Mouse (Mus musculus) regulatory T cell (primary cell): ENCODE results near the gene Fis1.
"Not testable (repeated sequence)": the region's sequence is repeated elsewhere in the genome, so short reads cannot be mapped to it uniquely, and the experiment has no call there.

Experiments used
- in situ Hi-C: fragments of 300-600 bp; cut with MboI, MseI; formaldehyde crosslinking; loops from one replicate; pipeline ENCODE4 v1.15.1; 2025; ENCODE audit warnings: high pct_unique_total_duplicates

Gene Fis1

DNA sequence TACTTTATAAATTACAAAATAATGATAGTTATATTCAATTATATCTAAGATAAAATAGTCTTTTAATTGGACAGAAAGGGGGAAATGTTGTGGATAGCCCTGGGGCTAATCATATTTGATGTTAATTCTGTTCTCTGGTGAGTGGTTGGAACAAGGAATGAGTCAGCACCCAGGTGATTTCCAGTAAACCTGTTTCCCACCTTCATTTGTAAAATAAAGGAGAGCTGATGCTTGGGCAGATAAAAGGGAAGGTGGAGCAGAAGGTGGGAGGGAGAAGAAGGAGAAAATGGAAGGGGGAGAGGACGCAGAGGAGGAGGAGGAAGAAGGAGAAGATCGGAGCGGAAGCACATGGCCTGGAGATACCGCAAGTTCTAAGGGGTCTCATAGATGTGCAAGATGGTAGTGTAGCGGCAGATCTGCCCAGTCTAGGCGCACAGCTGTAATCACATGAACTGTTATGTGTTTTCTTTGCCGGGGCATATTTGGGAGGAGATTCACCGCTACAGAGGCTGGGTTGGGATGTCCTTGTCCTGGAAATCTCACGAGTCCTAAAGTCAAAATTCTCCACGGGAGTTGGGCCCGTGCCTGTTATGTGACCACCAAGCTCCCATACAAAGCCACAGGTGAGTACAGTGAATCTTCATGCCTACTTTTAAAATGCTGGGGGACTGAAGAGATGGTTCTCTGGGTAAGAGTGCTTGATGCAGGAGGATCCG, 12.1 kb upstream of the Fis1 start:
- in situ Hi-C loops, result no loop called here

DNA sequence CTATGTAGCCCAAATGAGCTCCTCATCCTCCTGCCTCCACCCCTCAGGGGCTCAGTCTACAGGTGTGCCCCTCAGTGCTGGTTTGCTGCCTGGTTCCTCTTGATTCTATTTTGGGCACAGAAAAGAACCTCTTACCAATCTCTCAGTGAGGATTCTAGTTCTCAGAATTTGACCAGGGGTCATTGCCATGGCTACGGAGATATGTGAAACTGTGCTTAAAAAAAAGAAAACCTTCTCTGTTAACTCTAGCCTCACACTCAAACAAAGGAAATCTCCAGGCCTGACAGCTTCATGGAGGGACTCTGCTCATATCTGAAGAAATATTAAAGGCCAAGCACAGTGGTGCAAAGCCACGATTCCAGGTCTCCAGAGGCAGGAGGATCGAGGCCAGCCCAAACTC, 10.3 kb upstream of the Fis1 start:
- in situ Hi-C loops, result no loop called here

GRCm38 (mm10) chr5:136943382-136943781, 9.7 kb upstream of the Fis1 start:
- in situ Hi-C loops, result no loop called here

DNA sequence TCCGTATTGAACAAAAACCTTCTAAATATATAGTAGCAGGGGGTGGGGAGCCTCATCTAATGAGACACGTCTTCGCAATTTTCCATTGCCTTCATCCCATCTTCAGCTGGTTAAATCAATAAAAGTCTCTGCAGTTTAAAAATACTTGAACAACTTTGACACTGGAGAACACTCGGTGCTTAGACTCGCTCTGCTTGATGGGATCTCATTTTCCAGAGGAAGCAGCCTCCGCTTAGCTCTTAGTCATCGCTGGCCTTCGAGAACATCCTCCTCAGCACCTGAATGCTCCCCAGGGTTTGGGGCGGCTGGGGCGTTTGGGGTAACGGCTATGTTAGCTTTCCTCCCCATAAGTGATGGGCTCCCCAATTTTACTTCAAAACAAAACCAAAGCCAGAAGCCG, 8.0 kb upstream of the Fis1 start:
- in situ Hi-C loops, result no loop called here

DNA sequence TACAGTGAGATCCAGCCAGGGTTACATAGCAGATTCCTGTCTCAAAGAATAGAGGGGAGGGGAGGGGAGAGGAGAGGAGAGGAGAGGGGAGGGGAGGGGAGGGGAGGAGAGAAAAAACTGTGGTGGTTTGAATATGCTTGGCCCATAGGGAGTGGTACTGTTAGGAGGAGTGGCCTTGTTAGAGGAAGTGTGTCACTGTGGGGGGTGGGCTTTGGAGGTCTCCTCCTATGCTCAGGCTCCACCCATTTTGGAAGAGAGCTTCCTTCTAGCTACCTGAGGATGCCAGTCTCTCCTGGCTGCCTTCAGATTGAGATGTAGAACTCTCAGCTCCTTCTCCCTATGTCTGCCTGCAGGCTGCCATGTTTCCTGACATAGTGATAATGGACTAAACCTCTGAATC, 5.2 kb upstream of the Fis1 start:
- in situ Hi-C loops, result no loop called here

GRCm38 (mm10) chr5:136949551-136950336, 3.3 kb upstream of the Fis1 start:
- in situ Hi-C loops, result not testable (repeated sequence)

GRCm38 (mm10) chr5:136950521-136950920, 2.6 kb upstream of the Fis1 start:
- in situ Hi-C loops, result no loop called here

- in situ Hi-C loops, result no loop called here
Measured at GRCm38 (mm10) chr5:136952153-136952552, 922 bp upstream of the Fis1 start.

GRCm38 (mm10) chr5:136953440-136953951, 421 bp downstream of the Fis1 start:
- in situ Hi-C loops, result no loop called here

DNA sequence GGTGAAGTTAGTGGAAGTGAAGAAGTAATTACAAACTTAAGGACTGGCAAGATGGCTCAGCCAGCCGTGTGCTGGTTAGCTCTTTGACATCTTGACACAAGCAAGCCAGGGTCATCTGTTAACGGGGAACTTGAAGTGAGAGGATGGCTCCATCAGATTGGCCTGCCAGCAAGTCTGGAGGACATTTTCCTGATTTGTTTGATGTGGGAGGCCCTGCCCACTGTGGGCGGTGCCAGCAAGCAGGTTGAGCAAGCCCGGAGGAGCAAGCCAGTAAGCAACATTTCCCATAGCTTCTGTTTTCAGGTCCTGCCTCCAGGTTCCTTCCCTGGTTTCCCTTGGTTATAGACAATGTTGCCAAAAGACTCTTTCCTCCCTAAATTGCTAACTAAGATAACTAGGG, 2.5 kb downstream of the Fis1 start:
- in situ Hi-C loops, result no loop called here

DNA sequence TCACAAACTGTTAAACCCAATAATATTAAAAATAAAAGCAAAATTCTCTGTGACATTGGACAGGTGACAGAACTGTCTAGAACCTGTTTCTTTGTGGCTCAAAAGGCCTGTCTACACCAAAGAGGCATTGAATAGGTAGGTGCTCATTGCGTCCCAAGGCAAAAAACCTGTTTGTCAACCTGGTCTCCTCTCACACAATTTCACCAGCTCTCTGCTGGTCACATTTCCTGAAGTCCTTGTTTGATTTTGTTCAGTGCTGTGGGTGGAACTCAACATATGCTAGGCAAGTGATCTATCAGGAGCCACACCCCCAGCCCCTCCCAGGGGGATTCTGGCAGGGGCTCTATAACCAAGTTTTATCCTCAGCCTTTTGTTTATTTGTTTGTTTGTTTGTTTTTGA, 4.2 kb downstream of the Fis1 start:
- in situ Hi-C loops, result no loop called here

DNA sequence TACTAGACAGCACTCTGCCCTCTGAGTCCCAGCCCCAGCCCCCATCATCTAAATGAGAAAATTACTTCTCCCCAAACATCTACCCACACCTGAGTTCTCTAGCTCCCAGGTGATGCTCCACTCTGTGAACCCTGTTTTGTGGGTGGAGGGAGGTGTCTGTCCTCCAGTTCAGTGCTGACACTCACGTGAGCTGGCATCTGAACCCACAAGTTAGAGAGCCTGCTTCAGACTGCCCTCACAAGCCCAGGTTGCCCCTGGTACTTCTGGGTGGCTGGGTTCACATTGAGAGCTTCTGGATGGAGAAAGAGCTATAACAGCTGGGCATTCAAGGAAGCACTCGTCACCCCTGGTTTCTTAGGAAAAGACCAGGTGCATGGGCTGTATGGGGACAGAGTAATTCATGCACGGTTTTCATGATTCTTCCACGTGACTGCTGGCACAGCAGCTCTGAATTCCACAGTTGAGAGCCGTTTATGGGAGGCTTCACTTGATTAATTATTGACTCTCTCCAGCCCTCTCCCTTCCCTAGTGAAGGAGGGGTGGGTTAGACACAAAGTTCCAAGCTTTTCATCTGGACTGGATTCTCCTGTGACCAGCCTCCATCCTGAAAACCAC, 6.0 kb downstream of the Fis1 start:
- in situ Hi-C loops, result no loop called here

DNA sequence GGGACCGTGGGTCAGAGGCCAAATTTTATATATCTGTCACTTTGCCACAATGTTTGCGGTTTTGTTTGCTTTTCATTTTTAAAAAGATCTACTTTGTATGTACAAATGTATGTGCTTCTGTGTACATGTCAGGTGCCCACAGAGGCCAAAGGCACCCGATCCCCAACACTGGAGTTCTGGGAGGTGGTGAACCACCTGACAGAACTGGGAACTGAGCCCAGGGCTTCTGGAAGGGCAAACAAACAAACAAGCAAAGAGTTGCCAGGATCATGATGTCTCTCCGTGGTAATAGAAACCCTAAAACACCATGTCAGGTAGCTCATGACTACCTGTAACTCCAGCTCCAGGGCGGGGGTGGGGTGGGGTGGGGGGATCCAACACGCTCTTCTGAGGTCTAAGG, 7.0 kb downstream of the Fis1 start:
- in situ Hi-C loops, result no loop called here

DNA sequence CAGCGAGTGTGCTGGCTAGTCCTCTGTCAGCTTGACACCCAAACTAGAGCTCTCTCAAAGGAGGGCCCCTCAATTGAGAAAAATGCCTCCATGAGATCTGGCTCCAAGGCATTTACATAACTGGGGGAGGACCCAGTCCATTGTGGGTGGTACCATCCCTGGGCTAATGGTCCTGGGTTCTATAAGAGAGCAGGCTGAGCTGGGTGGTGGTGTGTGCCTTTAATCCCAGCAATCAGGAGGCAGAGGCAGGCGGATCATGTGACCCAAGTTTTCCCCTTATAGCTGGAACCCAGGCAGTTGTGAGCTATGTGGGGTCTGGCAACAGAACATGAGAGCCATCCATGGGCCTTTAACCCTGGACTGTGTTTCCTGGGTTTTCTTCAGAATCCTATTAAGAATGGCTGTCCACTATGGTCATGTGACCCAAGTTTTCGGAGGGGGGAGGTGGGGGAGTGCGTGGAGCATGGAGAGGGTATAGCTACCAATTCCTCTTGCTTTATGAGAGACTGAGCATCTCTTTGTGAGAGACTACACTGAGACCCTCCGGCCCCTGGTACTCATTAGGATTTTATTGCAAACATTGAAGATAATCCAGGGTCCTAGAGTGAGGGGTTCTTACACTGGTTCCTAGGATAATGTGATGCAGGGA, 8.4 kb downstream of the Fis1 start:
- in situ Hi-C loops, result no loop called here

- in situ Hi-C loops, result no loop called here
Measured at GRCm38 (mm10) chr5:136961983-136962461, 8.9 kb downstream of the Fis1 start.

GRCm38 (mm10) chr5:136962501-136962900, 9.4 kb downstream of the Fis1 start:
- in situ Hi-C loops, result no loop called here

GRCm38 (mm10) chr5:136962966-136963540, 10.0 kb downstream of the Fis1 start:
- in situ Hi-C loops, result no loop called here

DNA sequence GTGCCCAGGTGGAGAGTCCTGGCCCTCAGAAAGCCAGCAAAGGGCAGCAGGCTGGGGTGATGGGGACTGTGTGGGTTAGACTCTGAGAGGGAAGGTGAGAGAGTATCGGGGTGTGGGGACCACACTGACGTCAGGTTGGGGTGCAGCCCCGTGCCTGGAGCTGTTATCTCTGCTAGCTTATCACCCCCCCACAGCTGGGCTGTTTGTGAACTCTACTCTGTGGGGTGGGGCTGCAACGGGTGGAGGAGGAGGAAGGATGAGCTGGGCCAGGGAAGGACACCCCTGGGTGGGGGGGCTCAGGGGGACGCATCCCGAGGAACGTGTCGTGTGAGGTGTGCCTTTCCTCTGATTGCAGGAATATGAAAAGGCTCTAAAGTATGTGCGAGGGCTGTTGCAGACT, 12.1 kb downstream of the Fis1 start:
- in situ Hi-C loops, result no loop called here

DNA sequence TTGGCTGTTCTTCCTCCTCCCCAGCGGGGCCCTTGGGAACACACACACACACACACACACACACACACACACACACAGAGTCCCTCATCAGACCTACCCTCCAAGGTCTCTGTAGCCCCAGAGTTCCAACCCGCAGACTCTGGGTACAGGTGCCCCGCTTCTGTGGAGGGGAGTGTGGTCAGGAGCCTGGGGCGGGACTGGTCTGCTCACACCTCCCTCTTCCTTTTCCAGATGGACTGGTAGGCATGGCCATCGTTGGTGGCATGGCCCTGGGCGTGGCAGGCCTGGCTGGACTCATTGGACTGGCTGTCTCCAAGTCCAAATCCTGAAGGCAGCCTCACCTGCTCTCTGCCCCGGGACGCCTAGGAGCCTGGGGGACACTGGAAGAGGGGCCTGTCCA, 12.6 kb downstream of the Fis1 start:
- in situ Hi-C loops, result no loop called here

- in situ Hi-C loops, result no loop called here
Measured at GRCm38 (mm10) chr5:136966331-136966730, 13.3 kb downstream of the Fis1 start, which contains the start of gene Cldn15. Cldn15 (plus strand) TSS chr5:136966616.

DNA sequence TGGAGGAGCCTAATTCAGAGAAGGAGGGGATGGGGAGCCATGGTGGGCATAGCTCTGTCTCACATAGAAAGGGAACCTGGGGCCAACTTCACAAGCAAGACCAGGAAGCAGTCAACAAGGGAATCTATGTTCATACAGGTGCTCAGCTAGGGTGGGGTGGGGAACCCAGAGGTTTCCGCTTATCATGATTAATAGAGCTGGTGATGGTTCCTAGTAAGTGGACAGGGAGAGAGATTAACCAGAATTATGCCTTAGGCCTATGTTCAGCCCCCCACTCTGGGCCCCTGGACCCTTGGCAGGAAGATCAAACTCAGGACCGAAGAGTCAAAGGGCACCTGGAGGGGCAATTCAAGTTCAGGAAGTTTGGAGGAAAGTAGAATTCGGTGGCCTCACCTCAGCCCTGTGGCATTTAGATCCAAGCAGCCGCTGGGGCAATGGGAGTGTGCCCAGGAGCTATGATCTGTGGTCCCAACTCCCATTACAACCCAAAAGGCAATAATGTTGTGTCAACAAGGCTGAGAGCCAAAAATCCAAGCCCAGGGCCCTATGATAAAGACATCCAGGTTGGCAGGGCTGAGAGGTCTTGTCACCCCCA, 13.9 kb downstream of the Fis1 start:
- in situ Hi-C loops, result no loop called here
